8 mouse cellular contexts compared by ENCODE assay signal in the genomic region with DNA sequence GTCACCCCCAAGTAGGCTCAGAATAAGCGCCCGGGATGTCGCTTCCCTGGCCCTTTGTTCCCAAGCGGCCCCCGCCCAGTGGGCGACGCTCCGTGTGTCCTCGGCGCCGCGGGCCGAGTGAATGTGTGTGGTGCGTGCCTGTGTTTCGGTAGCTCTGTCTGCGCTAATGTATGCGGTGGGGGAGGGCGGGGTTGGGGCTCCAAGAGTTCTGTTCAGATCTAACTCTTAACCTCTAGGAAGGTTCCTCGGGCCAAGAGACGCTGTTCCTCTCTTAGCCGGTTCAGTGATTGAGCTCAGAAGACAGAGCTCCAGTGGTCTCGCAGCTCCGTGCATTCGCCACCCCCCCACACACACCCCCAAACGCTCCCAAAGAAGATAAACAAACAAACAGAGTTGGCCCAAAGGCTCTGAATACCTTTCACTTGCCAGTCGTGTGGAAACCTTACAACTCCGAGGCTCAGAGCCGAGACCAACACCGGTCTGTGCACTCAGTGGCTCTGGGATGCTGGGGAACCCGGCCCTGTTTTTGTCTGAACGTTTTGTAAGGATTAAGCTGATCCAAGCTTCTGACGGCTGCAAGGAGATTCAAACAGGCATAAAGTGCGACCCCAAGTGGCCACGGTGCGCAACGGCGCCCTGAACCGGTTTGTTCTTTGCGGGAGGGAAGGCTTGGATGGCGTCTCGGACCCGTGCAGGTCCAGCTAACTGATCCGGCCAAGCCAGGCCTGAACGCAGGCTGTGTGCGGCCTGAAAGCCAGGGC. TPM values are rescaled to one million over a fixed set of nuclear protein-coding genes. Genes with fewer than 3 reads are reported as not detected.
A peak's percentile ranks its signal among the peaks of the same experiment; 100 is the strongest.
DNase-seq lines count a peak whose midpoint lies in the region; ATAC-seq lines count a peak whose summit lies in the region.

No protein-coding gene starts in this region.

- DNase-seq in Muller cell, postnatal 12 days (ENCODE audit: inconsistent ontology term): peak; percentile 87
- peak; percentile 25 for DNase-seq in cerebellum, adult 9-11 months
- peak; percentile 74 to 90 for DNase-seq in frontal cortex, postnatal 10 days (ENCODE audit: low spot score in 2 of 2)
- DNase-seq in layer of hippocampus, postnatal 25 days (ENCODE audit: extremely low spot score in 1 of 2, low spot score in 1 of 2): peak; percentile 86 to 97
- DNase-seq in lung, postnatal 14 days: peak; percentile 90
- DNase-seq in retina, embryonic 14.5 days (ENCODE audit: low spot score): peak; percentile 94
- peak; percentile 84 to 89 for DNase-seq in thymus, postnatal 36 days

- peak overlapping the region; percentile 96 for H3K4me2 ChIP-seq in hindbrain, embryonic 12.5 days (replicated peaks)

- ATAC-seq in hindbrain, embryonic 12.5 days (ENCODE audit: low FRiP score): peak; percentile 71

- peak overlapping the region; percentile 87 for H3K27ac ChIP-seq in hindbrain, embryonic 12.5 days

- under 1% methylated on average over 45 of the region's 45 CpGs for WGBS in hindbrain, embryonic 12.5 days

- H3K36me3 ChIP-seq in hindbrain, embryonic 12.5 days: no peaks in the 10 kb centered on the region

- H3K9me3 ChIP-seq in hindbrain, embryonic 12.5 days (replicated peaks): no peaks in the 10 kb centered on the region

- H3K9ac ChIP-seq in hindbrain, embryonic 12.5 days: peak overlapping the region; percentile 77

- peaks cover 73% of the 10 kb centered on the region for H3K27me3 ChIP-seq in hindbrain, embryonic 12.5 days

- peaks cover 39% of the 10 kb centered on the region for H3K4me1 ChIP-seq in hindbrain, embryonic 12.5 days

- peak overlapping the region; percentile 58 for H3K4me3 ChIP-seq in hindbrain, embryonic 12.5 days

RNA-seq across cellular contexts. Expression of gene Mafb, which starts 0.8 kb away (rescaled TPM):
- polyA plus RNA-seq in hindbrain, embryonic 12.5 days (2016; fragmentation: Nextera tagmentation; extraction: Ambion mirVana): 17.9 and 23.9 TPM in 2 replicates
- total RNA-seq in layer of hippocampus, postnatal 25 days (2021): 10 to 100 TPM; 13.1 to 13.7 TPM

RNA-seq across cellular contexts. Expression of gene Gm826, which starts 33.7 kb away (rescaled TPM):
- polyA plus RNA-seq in hindbrain, embryonic 12.5 days (2016; fragmentation: Nextera tagmentation; extraction: Ambion mirVana): not detected in 2 replicates
- total RNA-seq in layer of hippocampus, postnatal 25 days (2021): not detected

Comparison
In these comparisons a context has a peak if more than half of its experiments do, and no peak if none do; other contexts are left out.
1. Peak in every context shown above with its lines: DNase-seq, ATAC-seq, H3K4me3 ChIP-seq and H3K27ac ChIP-seq.
2. DNase-seq: peak in every context shown above with its lines; median percentile 94 in retina, embryonic 14.5 days; 92 in layer of hippocampus, postnatal 25 days; 90 in lung, postnatal 14 days; 87 in Muller cell, postnatal 12 days; 86 in thymus, postnatal 36 days; 82 in frontal cortex, postnatal 10 days; 25 in cerebellum, adult 9-11 months.